Mouse (Mus musculus) embryonic facial prominence, embryonic 11.5 days (tissue): Measurements from ENCODE around the gene Elmo1. TPM values are rescaled to one million over a fixed set of nuclear protein-coding genes. Genes with fewer than 3 reads are reported as not detected.

Source experiments
- ATAC-seq: fragments of 200-750 bp; cut with Nextera tagmentation; replicated peaks from 2 replicates; pipeline ENCODE4 v1.8.0; 2017; ENCODE audit warnings: low read depth; ENCODE audit not compliant: insufficient number of reproducible peaks, low FRiP score, low TSS enrichment
- DNase-seq: peaks from one replicate; pipeline ENCODE4 v3.0.0-alpha.2; 2015; ENCODE audit warnings: low spot score
- H3K27ac ChIP-seq: fragments of 300-500 bp; sonication (generic); replicated peaks from 2 replicates; pipeline ENCODE4 v1.5.1; 2014; ENCODE audit warnings: mild to moderate bottlenecking, low read depth, low read length, control low read depth
- H3K27me3 ChIP-seq: fragments of 300-500 bp; sonication (generic); 2 replicates; pipeline ENCODE4 v1.6.1; 2014; ENCODE audit warnings: mild to moderate bottlenecking, low read length, moderate library complexity, mixed read lengths; ENCODE audit not compliant: control insufficient read depth, insufficient read depth
- H3K36me3 ChIP-seq: fragments of 300-500 bp; sonication (generic); replicated peaks from 2 replicates; pipeline ENCODE4 v1.6.1; 2014; ENCODE audit warnings: low read depth, mild to moderate bottlenecking, low read length, moderate library complexity, mixed read lengths; ENCODE audit not compliant: control insufficient read depth, insufficient read depth
- H3K4me1 ChIP-seq: fragments of 300-500 bp; sonication (generic); 2 replicates; pipeline ENCODE4 v1.6.1; 2014; ENCODE audit warnings: low read length, mixed read lengths; ENCODE audit not compliant: control insufficient read depth, insufficient read depth
- H3K4me2 ChIP-seq: fragments of 300-500 bp; sonication (generic); 2 replicates; pipeline ENCODE4 v1.6.1; 2014; ENCODE audit warnings: low read depth, mild to moderate bottlenecking, control low read depth, low read length, moderate library complexity
- H3K4me3 ChIP-seq: fragments of 300-500 bp; sonication (generic); 2 replicates; pipeline ENCODE4 v1.5.1; 2014; ENCODE audit warnings: low read depth, low read length, control low read depth
- H3K9ac ChIP-seq: fragments of 300-500 bp; sonication (generic); replicated peaks from 2 replicates; pipeline ENCODE4 v1.6.1; 2014; ENCODE audit warnings: mild to moderate bottlenecking, control low read depth, low read length
- H3K9me3 ChIP-seq: fragments of 300-500 bp; sonication (generic); replicated peaks from 2 replicates; pipeline ENCODE4 v1.6.1; 2016; ENCODE audit warnings: mild to moderate bottlenecking, low read length, inconsistent platforms, mixed read lengths; ENCODE audit not compliant: control insufficient read depth
- WGBS: fragments of 180-500 bp; shearing (Covaris S2); extraction: QIAGEN DNeasy Blood & Tissue Kit; methylation state at CpG from one replicate; pipeline ENCODE4 v1.1.7; 2014; 5-methylcytosine and 5-hydroxymethylcytosine counted together
- polyA plus RNA-seq: library from polyadenylated mRNA; unstranded; fragments of >200 nt; fragmentation: Nextera tagmentation; extraction: Ambion mirVana; gene quantifications from 2 replicates; pipeline ENCODE4 v1.2.1, GENCODE M21; 2014

The Elmo1 gene
- polyA plus RNA-seq, 1 experiment from 2014 or later: 8.8 TPM

DNA sequence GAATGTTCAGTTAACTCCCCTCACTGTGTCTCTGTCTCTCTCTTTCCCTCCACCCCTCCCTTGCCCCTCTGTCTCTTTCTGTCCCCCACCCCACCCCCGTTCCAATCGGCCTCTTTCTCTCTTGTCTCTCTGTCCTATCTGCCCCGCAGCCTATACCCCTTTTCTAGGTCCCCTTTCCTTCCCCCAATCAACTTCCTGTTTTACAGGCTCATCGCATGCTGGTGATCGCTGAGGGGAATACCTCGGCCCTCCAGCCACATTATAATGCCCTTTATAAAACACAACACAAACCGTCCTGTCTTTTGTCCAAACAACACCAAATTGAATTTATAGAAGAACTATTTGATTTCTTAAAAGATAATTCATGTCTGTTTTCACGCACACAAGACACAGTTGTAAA lies 40.7 kb upstream of the Elmo1 start:
- H3K4me2 ChIP-seq: no peak overlapping the region
- H3K4me3 ChIP-seq: no peak overlapping the region
- no peaks in the 10 kb centered on the region for H3K9me3 ChIP-seq
- H3K4me1 ChIP-seq: no peaks in the 10 kb centered on the region
- H3K27me3 ChIP-seq: no peaks in the 10 kb centered on the region
- no peak for ATAC-seq
- no peak for DNase-seq
- no peak overlapping the region for H3K27ac ChIP-seq
- no peak overlapping the region for H3K9ac ChIP-seq
- no peaks in the 10 kb centered on the region for H3K36me3 ChIP-seq
- 69% methylated on average over 8 of the region's 8 CpGs for WGBS

DNA sequence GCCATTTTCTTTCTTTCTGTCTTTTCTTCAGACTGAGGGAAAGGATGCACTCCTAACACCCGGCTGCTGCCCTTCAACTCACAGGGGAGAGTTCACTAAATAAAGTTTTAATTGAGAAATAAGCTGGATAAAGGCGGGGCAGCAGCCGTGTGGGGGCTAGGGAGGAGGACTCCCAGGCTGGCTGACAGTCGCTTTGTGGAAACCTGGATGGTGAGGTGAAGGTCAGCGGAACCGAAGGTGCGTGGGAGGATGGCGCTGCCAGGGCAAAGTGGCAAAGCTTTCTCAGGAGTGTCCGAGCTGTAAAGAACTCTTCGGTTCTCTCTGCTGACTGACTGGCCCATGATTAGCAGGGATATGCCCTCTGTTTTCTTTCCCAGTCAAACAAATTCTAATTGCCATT lies 40.2 kb upstream of the Elmo1 start:
- ATAC-seq: no peak
- DNase-seq: no peak
- H3K4me2 ChIP-seq: no peak overlapping the region
- no peaks in the 10 kb centered on the region for H3K36me3 ChIP-seq
- H3K9me3 ChIP-seq: no peaks in the 10 kb centered on the region
- H3K9ac ChIP-seq: no peak overlapping the region
- H3K4me3 ChIP-seq: no peak overlapping the region
- 89% methylated on average over 10 of the region's 10 CpGs for WGBS
- no peaks in the 10 kb centered on the region for H3K27me3 ChIP-seq
- no peaks in the 10 kb centered on the region for H3K4me1 ChIP-seq
- no peak overlapping the region for H3K27ac ChIP-seq

- Histone ChIP-seq H3K27ac (no peak overlapping the region), H3K36me3 (no peaks in the 10 kb centered on the region), H3K4me1 (no peaks in the 10 kb centered on the region), H3K4me2 (no peak overlapping the region), H3K9ac (no peak overlapping the region), H3K4me3 (no peak overlapping the region), H3K9me3 (no peaks in the 10 kb centered on the region), H3K27me3 (no peaks in the 10 kb centered on the region)
- WGBS: 85% methylated on average over 1 of the region's 1 CpGs
- DNase-seq: no peak
- ATAC-seq: no peak
Observed at GRCm38 (mm10) chr13:20057926-20058325, 32.5 kb upstream of the Elmo1 start.

DNA sequence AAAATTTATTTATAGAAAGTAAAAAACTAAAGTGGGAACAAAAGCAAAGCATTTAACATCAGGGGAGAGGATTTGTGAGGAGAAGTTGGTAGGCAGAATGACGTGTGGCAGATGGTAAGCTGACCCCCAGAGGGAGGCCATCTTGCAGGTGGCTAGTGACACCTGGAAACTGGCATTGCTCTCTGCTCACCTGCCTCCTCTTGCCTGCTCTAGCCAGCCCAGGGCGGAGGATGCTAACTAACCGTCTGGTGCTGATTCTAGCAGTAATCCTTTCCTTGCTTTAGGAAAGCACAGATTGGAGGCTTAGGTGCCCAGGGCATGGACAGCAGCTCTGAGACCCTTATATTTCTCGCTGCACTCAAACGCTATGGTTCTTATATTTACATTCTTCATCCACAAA lies 29.4 kb upstream of the Elmo1 start:
- Histone ChIP-seq H3K4me3 (no peak overlapping the region), H3K9me3 (no peaks in the 10 kb centered on the region), H3K27ac (no peak overlapping the region), H3K4me1 (no peaks in the 10 kb centered on the region), H3K9ac (no peak overlapping the region), H3K4me2 (no peak overlapping the region), H3K27me3 (no peaks in the 10 kb centered on the region), H3K36me3 (no peaks in the 10 kb centered on the region)
- ATAC-seq: no peak
- WGBS: 70% methylated on average over 5 of the region's 5 CpGs
- no peak for DNase-seq

DNA sequence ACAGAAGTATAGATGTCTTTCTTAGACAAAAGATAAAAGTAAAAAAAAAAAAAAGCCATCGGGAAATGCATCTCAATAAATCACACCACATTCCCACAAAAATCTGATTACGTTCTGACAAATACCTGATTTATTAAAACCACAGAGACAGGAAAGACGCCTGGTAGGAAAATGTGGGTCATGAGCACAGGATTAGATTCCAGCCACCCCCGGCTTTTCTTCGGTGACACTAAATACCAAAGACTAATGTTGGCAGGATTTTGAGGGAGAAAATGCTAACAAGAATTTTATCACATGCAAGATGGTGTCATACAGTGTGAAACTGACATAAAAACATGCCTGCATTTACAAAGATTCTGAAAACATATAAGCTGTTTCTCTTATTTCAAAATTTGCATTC lies 27.1 kb upstream of the Elmo1 start:
- no peak for ATAC-seq
- H3K9me3 ChIP-seq: no peaks in the 10 kb centered on the region
- H3K36me3 ChIP-seq: no peaks in the 10 kb centered on the region
- H3K27me3 ChIP-seq: no peaks in the 10 kb centered on the region
- no peak overlapping the region for H3K27ac ChIP-seq
- 84% methylated on average over 5 of the region's 5 CpGs for WGBS
- H3K4me3 ChIP-seq: no peak overlapping the region
- no peak for DNase-seq
- H3K9ac ChIP-seq: no peak overlapping the region
- no peaks in the 10 kb centered on the region for H3K4me1 ChIP-seq
- no peak overlapping the region for H3K4me2 ChIP-seq

DNA sequence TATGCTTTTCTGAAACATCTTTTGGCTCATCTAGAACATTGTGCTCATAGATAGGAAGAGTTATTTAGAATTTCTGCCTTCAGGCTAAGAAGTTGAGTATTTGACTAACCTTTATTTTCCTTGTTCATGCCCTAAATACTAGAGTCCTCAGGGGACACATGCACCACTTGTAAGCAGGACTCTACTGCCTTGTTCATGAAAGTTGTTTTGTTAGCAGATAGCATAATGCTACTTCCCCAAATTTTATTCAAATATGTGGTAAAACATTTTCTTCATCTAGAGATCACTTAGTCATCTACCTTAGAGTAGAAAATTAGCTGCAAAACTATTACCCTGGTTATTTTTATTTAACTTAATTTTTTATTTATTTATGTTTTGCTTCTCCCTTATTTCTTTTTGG lies 18.4 kb upstream of the Elmo1 start:
- no peak overlapping the region for H3K9ac ChIP-seq

DNA sequence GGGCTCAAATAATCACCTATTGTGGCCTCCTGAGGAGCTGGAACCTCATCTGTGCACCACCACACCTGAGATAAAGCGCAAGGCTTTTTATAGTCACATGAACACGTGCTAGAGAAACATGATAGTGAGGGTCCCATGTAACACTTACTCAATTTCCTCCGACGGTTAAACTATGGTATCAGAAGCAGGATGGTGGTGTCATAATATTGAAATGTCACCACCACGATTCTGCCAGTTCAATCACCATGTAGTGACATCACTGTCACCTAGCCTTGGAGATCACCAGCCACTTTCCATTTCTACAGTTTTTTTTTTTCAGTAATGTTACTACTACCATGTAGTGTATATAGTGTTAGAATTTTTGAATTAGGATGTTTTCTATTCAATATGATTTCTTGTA lies 17.4 kb upstream of the Elmo1 start:
- Histone ChIP-seq H3K9me3 (no peaks in the 10 kb centered on the region), H3K4me2 (no peak overlapping the region), H3K4me1 (no peaks in the 10 kb centered on the region), H3K27me3 (no peaks in the 10 kb centered on the region), H3K9ac (no peak overlapping the region), H3K4me3 (no peak overlapping the region), H3K27ac (no peak overlapping the region), H3K36me3 (no peaks in the 10 kb centered on the region)
- no peak for ATAC-seq
- DNase-seq: no peak
- 83% methylated on average over 5 of the region's 5 CpGs for WGBS

More for the DNA sequence above, 18.4 kb upstream of the Elmo1 start:
- H3K4me1 ChIP-seq: no peaks in the 10 kb centered on the region
- no peak overlapping the region for H3K4me2 ChIP-seq
- no peak for DNase-seq
- no peak overlapping the region for H3K4me3 ChIP-seq
- no peaks in the 10 kb centered on the region for H3K27me3 ChIP-seq
- no peaks in the 10 kb centered on the region for H3K36me3 ChIP-seq
- no peak for ATAC-seq
- no peak overlapping the region for H3K27ac ChIP-seq
- no peaks in the 10 kb centered on the region for H3K9me3 ChIP-seq

DNA sequence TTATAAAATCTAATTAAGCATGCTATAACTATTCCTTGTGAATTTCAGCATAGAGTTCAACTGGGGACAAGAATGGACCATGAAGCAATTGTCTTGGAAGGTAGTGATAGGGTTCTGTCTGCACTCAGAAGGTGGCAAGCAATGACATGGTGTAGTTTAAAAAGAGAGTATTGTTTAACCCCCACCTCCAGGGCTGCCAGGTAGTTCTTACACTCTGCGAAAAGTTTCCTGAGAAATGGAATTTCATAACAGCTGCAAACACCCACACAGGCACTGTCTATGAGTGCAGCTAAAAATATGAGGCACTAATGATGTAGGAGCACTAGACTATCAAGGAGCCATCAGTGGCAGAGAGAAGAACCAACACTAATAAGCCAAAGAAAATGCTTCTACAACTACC lies 13.9 kb upstream of the Elmo1 start:
- no peak overlapping the region for H3K27ac ChIP-seq
- no peaks in the 10 kb centered on the region for H3K27me3 ChIP-seq
- 85% methylated on average over 1 of the region's 1 CpGs for WGBS
- H3K9ac ChIP-seq: no peak overlapping the region
- ATAC-seq (no peak), DNase-seq (no peak)
- no peaks in the 10 kb centered on the region for H3K4me1 ChIP-seq
- no peaks in the 10 kb centered on the region for H3K36me3 ChIP-seq
- H3K9me3 ChIP-seq: no peaks in the 10 kb centered on the region
- no peak overlapping the region for H3K4me2 ChIP-seq
- H3K4me3 ChIP-seq: no peak overlapping the region

DNA sequence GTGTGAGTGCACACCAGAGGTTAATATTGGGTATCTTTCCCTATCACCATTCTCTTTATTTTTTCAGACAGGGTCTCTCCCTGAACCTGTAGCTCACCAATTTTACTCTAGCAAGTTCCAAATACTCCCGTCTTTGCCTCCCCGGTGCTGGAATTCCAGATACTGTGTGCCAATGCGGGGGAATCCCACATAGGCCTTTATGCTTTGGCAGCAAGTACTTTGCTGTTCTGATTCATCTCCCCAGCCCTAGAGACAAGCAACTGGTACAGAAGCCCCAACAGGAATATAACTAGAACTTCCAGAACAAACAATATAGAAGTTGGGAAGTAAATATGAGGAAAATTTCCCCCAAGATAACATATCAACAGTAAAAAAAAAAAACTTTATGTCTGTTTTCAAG lies 13.2 kb upstream of the Elmo1 start:
- Histone ChIP-seq H3K4me2 (no peak overlapping the region), H3K9me3 (no peaks in the 10 kb centered on the region), H3K27me3 (no peaks in the 10 kb centered on the region), H3K36me3 (no peaks in the 10 kb centered on the region), H3K9ac (no peak overlapping the region), H3K4me1 (no peaks in the 10 kb centered on the region), H3K4me3 (no peak overlapping the region), H3K27ac (no peak overlapping the region)
- whole genome bisulfite sequencing: 90% methylated on average over 3 of the region's 3 CpGs
- DNase-seq (no peak), ATAC-seq (no peak)
